Mouse (Mus musculus) activated CD4-positive, CD25-positive, alpha-beta regulatory T cell, adult 9 weeks (primary cell): ENCODE data around the gene Adamts4. TPM values are rescaled to one million over a fixed set of nuclear protein-coding genes. Genes with fewer than 3 reads are reported as not detected.

Source experiments
- polyA plus RNA-seq: library from polyadenylated mRNA; unstranded; fragments of 100-300 nt; shearing (Covaris generic); gene quantifications from one replicate; pipeline ENCODE4 v1.2.1, GENCODE M21; 2017

The Adamts4 gene
- polyA plus RNA-seq, result not detected

GRCm38 (mm10) chr1:171249913-171250600 lies at the start of gene Adamts4:
TSS of gene Adamts4 (plus strand) at chr1:171250421.

GRCm38 (mm10) chr1:171213801-171214496 lies 36.3 kb upstream of the Adamts4 start, which contains the start of gene Nr1i3:
TSS of gene Nr1i3 (plus strand) at chr1:171213970.

GRCm38 (mm10) chr1:171222238-171223155 lies 27.7 kb upstream of the Adamts4 start, which contains the start of gene Tomm40l:
TSS of gene Tomm40l (minus strand) at chr1:171222514.

GRCm38 (mm10) chr1:171224857-171225256 lies 25.4 kb upstream of the Adamts4 start, which contains the start of gene Apoa2:
TSS of gene Apoa2 (plus strand) at chr1:171225054.

GRCm38 (mm10) chr1:171234126-171234525 lies 16.1 kb upstream of the Adamts4 start, which contains the start of gene Fcer1g:
TSS of gene Fcer1g (minus strand) at chr1:171234365.

GRCm38 (mm10) chr1:171250680-171251593 lies 716 bp downstream of the Adamts4 start, which contains the start of gene Ndufs2:
TSS of gene Ndufs2 (minus strand) at chr1:171251388.

GRCm38 (mm10) chr1:171269848-171270572 lies 19.8 kb downstream of the Adamts4 start, which contains the start of gene B4galt3:
TSS of gene B4galt3 (plus strand) at chr1:171270328.

GRCm38 (mm10) chr1:171280916-171281527 lies 30.8 kb downstream of the Adamts4 start, which contains the start of gene Ppox:
TSS of gene Ppox (minus strand) at chr1:171281186.

GRCm38 (mm10) chr1:171287136-171288081 lies 37.2 kb downstream of the Adamts4 start, which contains the start of gene Usp21:
TSS of gene Usp21 (minus strand) at chr1:171287991.

GRCm38 (mm10) chr1:171294298-171295062 lies 44.3 kb downstream of the Adamts4 start, which contains the start of gene Ufc1:
TSS of gene Ufc1 (minus strand) at chr1:171295024.

Other genes with a start within 250 kb of the Adamts4 start
- gene Fcgr4, start 231.5 kb upstream of the Adamts4 start, polyA plus RNA-seq, result 0.66 TPM
- 1.9 TPM for gene Fcgr3, start 185.5 kb upstream of the Adamts4 start, polyA plus RNA-seq
- gene Cfap126, start 136.5 kb upstream of the Adamts4 start, polyA plus RNA-seq, result 2.1 TPM
- gene Sdhc, start 99.8 kb upstream of the Adamts4 start, polyA plus RNA-seq, result 173 TPM
- not detected for gene Mpz, start 99.7 kb upstream of the Adamts4 start, polyA plus RNA-seq
- not detected for gene Pcp4l1, start 54.2 kb upstream of the Adamts4 start, polyA plus RNA-seq
- 0.38 TPM for gene Nr1i3, start 36.5 kb upstream of the Adamts4 start, polyA plus RNA-seq
- gene Tomm40l, start 27.9 kb upstream of the Adamts4 start, polyA plus RNA-seq, result 38.8 TPM
- gene Apoa2, start 25.4 kb upstream of the Adamts4 start, polyA plus RNA-seq, result not detected
- 10.2 TPM for gene Fcer1g, start 16.1 kb upstream of the Adamts4 start, polyA plus RNA-seq
- 185 TPM for gene Ndufs2, start 967 bp downstream of the Adamts4 start, polyA plus RNA-seq
- gene B4galt3, start 19.9 kb downstream of the Adamts4 start, polyA plus RNA-seq, result 44.0 TPM
- 71.0 TPM for gene Ppox, start 30.8 kb downstream of the Adamts4 start, polyA plus RNA-seq
- 63.3 TPM for gene Usp21, start 37.6 kb downstream of the Adamts4 start, polyA plus RNA-seq
- gene Ufc1, start 44.6 kb downstream of the Adamts4 start, polyA plus RNA-seq, result 67.8 TPM
- 41.6 TPM for gene Dedd, start 78.7 kb downstream of the Adamts4 start, polyA plus RNA-seq
- 57.0 TPM for gene Nit1, start 95.2 kb downstream of the Adamts4 start, polyA plus RNA-seq
- 113 TPM for gene Pfdn2, start 95.2 kb downstream of the Adamts4 start, polyA plus RNA-seq
- gene Klhdc9, start 110.4 kb downstream of the Adamts4 start, polyA plus RNA-seq, result 0.24 TPM
- 0.17 TPM for gene Nectin4, start 119.7 kb downstream of the Adamts4 start, polyA plus RNA-seq
- 268 TPM for gene Arhgap30, start 138.5 kb downstream of the Adamts4 start, polyA plus RNA-seq
- gene Usf1, start 160.9 kb downstream of the Adamts4 start, polyA plus RNA-seq, result 97.6 TPM
- gene Tstd1, start 168.5 kb downstream of the Adamts4 start, polyA plus RNA-seq, result 4.0 TPM
- 0.40 TPM for gene F11r, start 187.1 kb downstream of the Adamts4 start, polyA plus RNA-seq